Mouse (Mus musculus) E14TG2a.4 (cell line): ENCODE measurements at regions not wholly inside any gene's neighbourhood (a gene's known extent, or its start where the extent isn't known, plus 50 kb on each side); places are given as distances from the start of the nearest gene placed in this dataset.
A peak's percentile ranks its signal among the peaks of the same experiment; 100 is the strongest.

Source experiments
- H3K27me3 ChIP-seq: 2 replicates; pipeline ENCODE4 v1.6.1; 2014; ENCODE audit warnings: low read length, control low read depth; ENCODE audit not compliant: insufficient read depth
- H3K36me3 ChIP-seq: 2 replicates; pipeline ENCODE4 v1.6.1; 2014; ENCODE audit warnings: low read length, control low read depth; ENCODE audit not compliant: insufficient read depth
- H3K4me1 ChIP-seq: replicated peaks from 2 replicates; pipeline ENCODE4 v1.6.1; 2014; ENCODE audit warnings: low read depth, low read length, control low read depth
- H3K4me3 ChIP-seq: replicated peaks from 2 replicates; pipeline ENCODE4 v1.5.1; 2014; ENCODE audit warnings: mild to moderate bottlenecking, low read length
- H3K9me3 ChIP-seq: 2 replicates; pipeline ENCODE4 v1.6.1; 2014; ENCODE audit warnings: low read length, control low read depth
- CTCF ChIP-seq: conservative IDR thresholded peaks from 2 replicates; pipeline ENCODE4 v1.5.1; 2014; ENCODE audit warnings: low read length
- NANOG ChIP-seq: IDR thresholded peaks from 2 replicates; pipeline ENCODE4 v1.6.1; 2014; ENCODE audit warnings: borderline replicate concordance, low read length, mixed read lengths
- POU5F1 ChIP-seq: IDR thresholded peaks from 2 replicates; pipeline ENCODE4 v1.6.1; 2014; ENCODE audit warnings: low read length, borderline replicate concordance

DNA sequence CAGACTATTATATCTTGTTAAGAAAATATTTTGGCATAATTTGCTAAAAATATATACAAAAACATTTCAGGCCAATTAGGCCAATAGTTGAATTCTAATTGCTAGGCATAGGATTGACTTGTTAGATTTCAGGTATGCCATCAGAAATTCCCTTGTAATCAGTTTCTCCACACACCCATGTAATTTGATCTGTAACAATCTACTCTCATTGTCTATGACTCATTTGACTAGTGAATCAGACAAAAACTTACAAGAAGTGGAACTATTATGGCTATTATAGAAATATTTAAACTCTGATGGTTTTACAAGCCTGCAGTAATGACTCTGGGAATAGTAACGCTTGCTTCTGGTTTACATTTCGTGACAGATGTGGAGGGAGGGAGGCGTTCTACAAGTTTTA lies 338.9 kb upstream of the Ptbp2 start:
- Histone ChIP-seq H3K9me3 (no peaks in the 10 kb centered on the region), H3K27me3 (no peaks in the 10 kb centered on the region), H3K4me3 (no peak overlapping the region), H3K36me3 (no peaks in the 10 kb centered on the region), H3K4me1 (no peaks in the 10 kb centered on the region)
- TF ChIP-seq NANOG (no peak), CTCF (no peak), POU5F1 (no peak)

- Histone ChIP-seq H3K27me3 (no peaks in the 10 kb centered on the region), H3K4me3 (no peak overlapping the region), H3K9me3 (no peaks in the 10 kb centered on the region), H3K36me3 (no peaks in the 10 kb centered on the region), H3K4me1 (no peaks in the 10 kb centered on the region)
- no peak for TF ChIP-seq CTCF
- no peak for TF ChIP-seq NANOG
- TF ChIP-seq POU5F1: no peak
Measured at GRCm38 (mm10) chr3:120083171-120083932, 299.1 kb upstream of the Ptbp2 start.

- Histone ChIP-seq H3K4me3 (no peak overlapping the region), H3K9me3 (no peaks in the 10 kb centered on the region), H3K4me1 (no peaks in the 10 kb centered on the region), H3K36me3 (no peaks in the 10 kb centered on the region), H3K27me3 (no peaks in the 10 kb centered on the region)
- TF ChIP-seq NANOG: no peak
Measured at GRCm38 (mm10) chr3:120073528-120073927, 289.3 kb upstream of the Ptbp2 start.

DNA sequence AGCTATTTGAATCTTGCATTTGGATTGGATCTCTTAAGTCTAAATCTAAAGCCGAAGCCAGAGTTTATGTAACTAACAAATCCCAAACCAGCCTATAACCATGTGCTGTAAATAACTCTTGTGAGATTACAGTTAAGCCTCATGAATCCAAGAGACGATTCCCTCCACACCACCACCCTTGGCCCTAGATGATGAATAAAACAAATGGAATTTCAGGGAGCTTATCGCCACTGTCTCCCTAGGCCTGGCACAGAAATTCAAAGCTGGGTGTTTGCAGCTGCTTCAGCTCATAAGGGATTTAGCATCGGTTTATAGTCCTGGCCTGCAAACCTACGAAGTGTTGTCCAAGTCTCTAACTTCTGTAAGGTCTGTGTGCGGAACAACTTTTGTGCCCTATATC lies 281.4 kb upstream of the Ptbp2 start:
- H3K9me3 ChIP-seq: no peaks in the 10 kb centered on the region
- no peak for TF ChIP-seq POU5F1
- no peak for TF ChIP-seq NANOG
- TF ChIP-seq CTCF: no peak
- H3K36me3 ChIP-seq: no peaks in the 10 kb centered on the region

GRCm38 (mm10) chr3:120064854-120065480 lies 280.7 kb upstream of the Ptbp2 start:
- peaks cover 2% of the 10 kb centered on the region; the same call in 1 of the 2 replicates for H3K4me1 ChIP-seq
- H3K27me3 ChIP-seq: no peaks in the 10 kb centered on the region
- H3K9me3 ChIP-seq: no peaks in the 10 kb centered on the region
- no peaks in the 10 kb centered on the region for H3K36me3 ChIP-seq
- no peak for TF ChIP-seq POU5F1
- H3K4me3 ChIP-seq: peak overlapping the region; percentile 41; the same call in 1 of the 2 replicates

More for the DNA sequence above, 281.4 kb upstream of the Ptbp2 start:
- Histone ChIP-seq H3K27me3 (no peaks in the 10 kb centered on the region), H3K4me3 (no peak overlapping the region), H3K4me1 (peaks cover 2% of the 10 kb centered on the region; the same call in 1 of the 2 replicates)

DNA sequence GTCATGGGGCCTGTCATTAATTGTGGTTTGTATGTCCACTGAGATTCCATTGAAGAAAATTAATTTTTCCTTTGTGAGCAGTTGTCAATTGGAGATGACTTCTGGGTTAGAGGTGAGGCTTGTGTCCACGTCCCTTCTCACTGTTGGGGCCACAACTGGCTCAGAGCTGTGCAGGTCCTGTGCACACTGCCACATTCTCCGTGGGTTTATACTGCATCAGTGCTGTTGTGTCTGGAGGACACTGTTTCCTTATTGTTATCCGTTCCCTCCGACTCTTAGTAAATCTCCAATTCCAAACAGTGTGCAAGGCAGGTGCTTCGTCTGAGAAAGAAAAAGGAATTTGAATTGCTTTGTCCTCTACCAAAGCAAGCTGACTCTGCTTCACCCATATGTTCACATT lies 278.0 kb upstream of the Ptbp2 start:
- no peaks in the 10 kb centered on the region for H3K9me3 ChIP-seq
- TF ChIP-seq NANOG (no peak), CTCF (no peak), POU5F1 (no peak)
- H3K4me3 ChIP-seq: no peak overlapping the region
- H3K4me1 ChIP-seq: peaks cover 2% of the 10 kb centered on the region; the same call in 1 of the 2 replicates
- H3K36me3 ChIP-seq: no peaks in the 10 kb centered on the region
- H3K27me3 ChIP-seq: no peaks in the 10 kb centered on the region; the same call in 1 of the 2 replicates

GRCm38 (mm10) chr3:120059959-120060358 lies 275.7 kb upstream of the Ptbp2 start:
- Histone ChIP-seq H3K36me3 (no peaks in the 10 kb centered on the region), H3K27me3 (no peaks in the 10 kb centered on the region; the same call in 1 of the 2 replicates), H3K4me3 (no peak overlapping the region), H3K9me3 (no peaks in the 10 kb centered on the region), H3K4me1 (peaks cover 2% of the 10 kb centered on the region; the same call in 1 of the 2 replicates)
- TF ChIP-seq CTCF: no peak

DNA sequence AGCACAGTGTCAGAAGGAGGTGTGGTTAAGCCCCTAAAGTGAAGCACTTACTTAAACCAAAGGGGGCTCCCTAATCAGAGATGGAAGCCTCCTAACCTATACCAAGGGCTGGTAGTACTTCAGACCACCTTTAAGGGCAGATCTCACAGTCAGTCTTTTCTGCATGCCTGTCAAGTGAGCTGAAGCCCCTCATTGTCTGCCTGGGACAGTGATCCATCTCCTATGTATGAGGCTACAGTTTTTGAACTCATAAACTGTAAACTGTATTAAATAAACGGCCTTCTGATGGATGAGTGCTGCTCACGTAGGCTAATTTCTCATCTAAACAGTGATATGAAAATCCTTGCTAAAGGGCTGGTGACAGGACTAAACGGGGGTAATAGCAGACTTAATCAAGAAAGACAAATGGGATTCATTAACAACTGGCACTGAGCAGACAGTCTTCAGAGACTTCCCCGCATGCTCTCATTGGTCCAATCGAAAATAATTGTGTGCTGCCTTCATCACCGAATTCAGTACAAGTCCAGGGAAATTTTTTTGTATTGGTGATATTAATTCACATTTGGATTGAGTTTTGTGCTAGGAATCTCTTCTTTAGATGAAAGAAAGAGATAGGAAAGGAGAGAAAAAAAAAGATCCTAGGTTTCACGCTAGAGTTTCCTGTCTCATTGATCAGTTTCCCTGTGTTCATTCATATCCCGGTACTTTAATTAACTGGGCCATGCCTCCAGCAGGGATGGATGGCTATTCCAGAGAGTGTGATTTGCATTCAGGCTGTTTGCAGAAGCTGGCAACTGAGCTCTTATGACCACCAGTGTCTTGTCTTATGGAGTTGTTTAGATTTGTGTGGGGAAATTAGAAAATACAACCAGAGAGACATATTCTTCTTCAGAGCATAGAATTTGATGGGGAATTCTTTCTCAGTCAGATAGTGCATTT lies 271.2 kb upstream of the Ptbp2 start:
- H3K4me3 ChIP-seq: no peak overlapping the region
- no peaks in the 10 kb centered on the region for H3K9me3 ChIP-seq
- TF ChIP-seq CTCF (no peak), POU5F1 (no peak), NANOG (no peak)
- H3K36me3 ChIP-seq: no peaks in the 10 kb centered on the region
- no peaks in the 10 kb centered on the region for H3K4me1 ChIP-seq
- no peaks in the 10 kb centered on the region; the same call in 1 of the 2 replicates for H3K27me3 ChIP-seq
